Mouse (Mus musculus) embryonic facial prominence, embryonic 14.5 days (tissue): ENCODE data around the gene AY358078. TPM values are rescaled to one million over a fixed set of nuclear protein-coding genes. Genes with fewer than 3 reads are reported as not detected.
"Not testable (repeated sequence)": the region's sequence is repeated elsewhere in the genome, so short reads cannot be mapped to it uniquely, and the experiment has no call there.

Experiments
- ATAC-seq: fragments of 200-750 bp; cut with Nextera tagmentation; 2 replicates; pipeline ENCODE4 v1.8.0; 2017; ENCODE audit warnings: low read depth, moderate number of reproducible peaks, moderate TSS enrichment
- DNase-seq: peaks from one replicate; pipeline ENCODE4 v3.0.0-alpha.2; 2015; ENCODE audit warnings: low spot score
- H3K27ac ChIP-seq: fragments of 300-500 bp; sonication (generic); replicated peaks from 2 replicates; pipeline ENCODE4 v1.5.1; 2014; ENCODE audit warnings: low read depth, mild to moderate bottlenecking, low read length, moderate library complexity
- H3K27me3 ChIP-seq: fragments of 300-500 bp; sonication (generic); replicated peaks from 2 replicates; pipeline ENCODE4 v1.6.1; 2014; ENCODE audit warnings: low read length; ENCODE audit not compliant: control insufficient read depth, insufficient read depth
- H3K36me3 ChIP-seq: fragments of 300-500 bp; sonication (generic); 2 replicates; pipeline ENCODE4 v1.6.1; 2014; ENCODE audit warnings: low read length, mixed read lengths; ENCODE audit not compliant: control insufficient read depth, insufficient read depth
- H3K4me1 ChIP-seq: fragments of 300-500 bp; sonication (generic); 2 replicates; pipeline ENCODE4 v1.6.1; 2014; ENCODE audit warnings: antibody characterized with exemption, low read length; ENCODE audit not compliant: control insufficient read depth, insufficient read depth
- H3K4me2 ChIP-seq: fragments of 300-500 bp; sonication (generic); 2 replicates; pipeline ENCODE4 v1.6.1; 2014; ENCODE audit warnings: low read depth, mild to moderate bottlenecking, low read length, moderate library complexity, mixed read lengths
- H3K4me3 ChIP-seq: fragments of 300-500 bp; sonication (generic); 2 replicates; pipeline ENCODE4 v1.5.1; 2014; ENCODE audit warnings: low read depth, mild to moderate bottlenecking, low read length
- H3K9ac ChIP-seq: fragments of 300-500 bp; sonication (generic); 2 replicates; pipeline ENCODE4 v1.6.1; 2014; ENCODE audit warnings: low read depth, mild to moderate bottlenecking, low read length, moderate library complexity, mixed read lengths
- H3K9me3 ChIP-seq: fragments of 300-500 bp; sonication (generic); 2 replicates; pipeline ENCODE4 v1.6.1; 2016; ENCODE audit warnings: low read length; ENCODE audit not compliant: control insufficient read depth
- WGBS: fragments of 180-500 bp; shearing (Covaris S2); extraction: QIAGEN DNeasy Blood & Tissue Kit; methylation state at CpG from one replicate; pipeline ENCODE4 v1.1.7; 2014; 5-methylcytosine and 5-hydroxymethylcytosine counted together
- polyA plus RNA-seq: library from polyadenylated mRNA; unstranded; fragments of >200 nt; fragmentation: Nextera tagmentation; extraction: Ambion mirVana; gene quantifications from 2 replicates; pipeline ENCODE4 v1.2.1, GENCODE M21; 2014

AY358078 gene
- polyA plus RNA-seq = not detected in 2 replicates

DNA sequence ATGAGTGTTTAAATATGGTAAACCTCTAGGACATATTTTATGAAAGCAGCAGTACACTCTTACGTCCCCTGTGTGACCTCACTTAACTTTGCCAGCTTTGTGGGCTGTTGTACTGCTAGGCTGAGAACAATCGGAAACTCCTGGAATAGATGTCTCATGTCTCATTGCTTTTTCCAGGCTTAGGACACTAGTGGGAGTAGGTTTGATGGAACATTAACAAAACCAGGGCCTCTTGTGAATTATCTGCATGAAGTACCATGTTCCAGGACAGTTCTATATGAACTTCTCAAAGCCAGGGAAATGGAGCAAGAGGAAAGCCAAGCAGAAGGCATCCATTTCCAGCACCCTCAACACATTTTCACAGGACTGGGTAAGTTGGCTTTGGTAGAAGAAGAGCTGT is at the start of gene AY358078:
Gene AY358078, plus strand, starts transcription at position 301 of the 400 bp plus-strand sequence.
- Histone ChIP-seq H3K27me3 (no peaks in the 10 kb centered on the region), H3K36me3 (no peaks in the 10 kb centered on the region), H3K27ac (no peak within 1 kb of the TSS), H3K4me2 (no peak within 1 kb of the TSS), H3K9ac (no peak within 1 kb of the TSS), H3K4me3 (no peak within 1 kb of the TSS), H3K9me3 (no peaks in the 10 kb centered on the region), H3K4me1 (no peaks in the 10 kb centered on the region)
- WGBS = 83% methylated on average over 2 of the region's 2 CpGs
- no peak for DNase-seq
- no peak for ATAC-seq

DNA sequence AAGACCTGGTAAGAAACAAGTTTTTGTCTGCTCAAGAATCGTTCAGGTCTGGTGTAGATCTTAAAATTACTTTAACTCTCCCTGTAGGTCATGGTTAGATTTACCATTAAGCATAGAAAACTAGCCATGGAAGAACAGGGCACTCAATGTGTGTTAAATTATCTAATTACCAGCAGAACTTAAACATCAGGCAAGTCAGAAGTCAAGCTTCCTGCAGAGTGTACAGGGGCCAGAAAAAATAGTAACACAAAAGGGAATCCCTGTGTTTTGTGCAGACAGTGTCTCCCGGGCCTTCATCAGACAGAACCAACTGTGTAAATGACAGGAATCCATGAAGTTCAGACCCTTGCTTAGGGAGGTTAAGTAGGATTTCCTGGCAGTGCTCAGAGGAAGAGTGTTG is 43.9 kb upstream of the AY358078 start:
- ATAC-seq (no peak), DNase-seq (no peak)
- no peaks in the 10 kb centered on the region for H3K36me3 ChIP-seq
- no peaks in the 10 kb centered on the region for H3K27me3 ChIP-seq
- H3K4me3 ChIP-seq = no peak overlapping the region
- WGBS = 19% methylated on average over 2 of the region's 2 CpGs
- no peak overlapping the region for H3K27ac ChIP-seq
- no peak overlapping the region for H3K4me2 ChIP-seq
- H3K9ac ChIP-seq = no peak overlapping the region
- H3K9me3 ChIP-seq = no peaks in the 10 kb centered on the region
- H3K4me1 ChIP-seq = no peaks in the 10 kb centered on the region

DNA sequence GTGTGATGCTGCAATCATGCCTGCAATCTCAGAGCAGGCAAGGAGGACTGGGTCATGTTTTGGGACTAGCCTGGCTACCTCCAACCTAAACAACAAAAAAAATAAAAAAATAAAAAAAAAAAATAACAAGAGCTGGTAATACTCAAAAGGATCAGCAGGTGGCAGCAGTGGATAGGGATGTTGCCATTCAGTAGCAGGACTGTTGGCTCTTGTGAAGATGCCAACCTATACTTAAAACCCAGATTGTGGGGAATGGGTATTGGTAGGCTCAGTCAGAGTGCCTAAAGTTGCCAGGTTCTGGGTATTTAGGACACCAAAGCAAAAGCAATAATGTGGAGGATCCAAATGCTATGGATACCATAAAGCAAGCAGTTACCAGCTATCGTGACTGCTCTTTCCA is 28.5 kb upstream of the AY358078 start:
- not testable (repeated sequence) for ATAC-seq, H3K27ac ChIP-seq, H3K9me3 ChIP-seq, H3K4me2 ChIP-seq, H3K4me3 ChIP-seq, H3K36me3 ChIP-seq, H3K9ac ChIP-seq, H3K4me1 ChIP-seq, H3K27me3 ChIP-seq
- WGBS = 83% methylated on average over 1 of the region's 1 CpGs
- peak; percentile 9 for DNase-seq

DNA sequence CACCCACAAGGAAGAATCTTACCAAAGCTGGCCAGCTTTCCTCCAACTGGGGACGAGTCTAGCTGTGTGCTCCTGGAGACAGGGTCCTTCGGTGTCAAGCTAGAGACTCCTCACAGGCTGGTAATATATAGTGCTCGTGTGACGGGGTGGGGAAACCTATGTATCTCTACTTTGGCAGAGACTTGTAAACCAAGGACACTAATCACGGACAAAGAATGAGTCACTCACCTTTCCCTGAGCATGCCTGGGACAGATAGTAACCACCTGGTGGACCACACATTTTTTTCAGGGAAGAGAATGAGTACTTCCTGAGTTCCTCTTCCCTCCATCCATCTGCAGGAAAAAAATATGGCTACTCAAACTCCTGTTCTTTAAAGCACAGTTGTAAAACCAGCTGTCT is 26.4 kb upstream of the AY358078 start, which contains the start of gene Ang4:
Gene Ang4, minus strand, starts transcription at position 101 of the 400 bp plus-strand sequence.
- Histone ChIP-seq H3K9me3 (no peaks in the 10 kb centered on the region), H3K9ac (no peak within 1 kb of the TSS), H3K4me2 (no peak within 1 kb of the TSS), H3K36me3 (no peaks in the 10 kb centered on the region), H3K27ac (no peak within 1 kb of the TSS), H3K27me3 (no peaks in the 10 kb centered on the region), H3K4me1 (no peaks in the 10 kb centered on the region), H3K4me3 (no peak within 1 kb of the TSS)
- ATAC-seq = no peak
- WGBS = 77% methylated on average over 5 of the region's 5 CpGs
- DNase-seq = no peak

DNA sequence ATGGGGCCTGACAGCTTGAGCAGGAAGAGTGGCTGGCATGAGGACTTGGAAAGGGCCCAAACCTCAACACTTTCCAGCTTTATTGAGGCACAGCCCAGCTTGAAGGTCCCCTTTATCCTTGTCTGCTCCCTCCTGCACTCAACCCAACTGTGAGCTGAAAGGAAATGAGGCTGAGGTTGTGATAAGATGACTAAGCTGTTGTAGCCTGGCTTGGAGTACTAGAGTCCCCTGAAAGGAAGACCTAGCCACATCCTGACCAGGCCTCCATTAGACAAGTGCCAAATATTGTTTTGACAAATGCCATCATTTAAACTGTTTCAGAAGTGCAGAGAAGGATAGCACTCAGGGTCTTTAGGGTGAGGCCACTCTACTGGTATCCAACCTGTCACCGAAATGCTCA is 22.1 kb upstream of the AY358078 start:
- 96% methylated on average over 1 of the region's 1 CpGs for WGBS
- no peaks in the 10 kb centered on the region for H3K4me1 ChIP-seq
- H3K27ac ChIP-seq = no peak overlapping the region
- no peak for ATAC-seq
- no peaks in the 10 kb centered on the region for H3K27me3 ChIP-seq
- no peak for DNase-seq
- no peak overlapping the region for H3K4me3 ChIP-seq
- no peak overlapping the region for H3K9ac ChIP-seq
- no peaks in the 10 kb centered on the region for H3K9me3 ChIP-seq
- H3K36me3 ChIP-seq = no peaks in the 10 kb centered on the region
- H3K4me2 ChIP-seq = no peak overlapping the region

DNA sequence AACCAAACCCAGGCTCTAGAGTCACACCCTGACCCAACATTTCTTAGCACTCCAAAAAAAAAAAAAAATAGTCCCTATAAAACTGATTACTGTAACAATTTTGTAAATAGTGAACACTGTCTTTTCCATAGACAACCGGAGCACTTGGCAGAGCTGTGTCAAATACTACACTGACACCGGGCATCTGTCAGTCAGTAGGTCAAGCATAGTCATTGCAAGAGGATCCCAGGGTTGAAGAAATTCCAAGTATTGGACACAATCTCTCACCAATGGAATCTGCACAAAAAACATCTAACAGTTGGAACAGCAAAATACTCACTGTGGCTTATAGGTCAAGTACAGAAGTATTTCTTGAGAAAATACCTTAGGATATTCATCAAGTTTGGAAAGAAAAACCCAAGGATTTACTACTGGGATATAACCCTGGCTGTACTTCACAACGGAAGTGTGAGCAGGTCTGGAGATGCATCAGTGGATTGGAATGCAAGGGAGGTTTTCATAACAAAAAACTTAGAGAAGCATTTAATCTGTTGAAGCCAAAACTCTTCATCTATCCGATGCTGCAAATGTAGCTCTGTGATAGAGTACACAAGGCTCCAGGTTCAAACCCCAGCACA is 20.9 kb upstream of the AY358078 start:
- Histone ChIP-seq H3K4me1 (no peaks in the 10 kb centered on the region), H3K4me2 (no peak overlapping the region), H3K27ac (no peak overlapping the region), H3K9ac (no peak overlapping the region), H3K4me3 (no peak overlapping the region), H3K36me3 (no peaks in the 10 kb centered on the region), H3K9me3 (no peaks in the 10 kb centered on the region), H3K27me3 (no peaks in the 10 kb centered on the region)
- ATAC-seq (no peak), DNase-seq (no peak)
- 73% methylated on average over 4 of the region's 4 CpGs for WGBS

DNA sequence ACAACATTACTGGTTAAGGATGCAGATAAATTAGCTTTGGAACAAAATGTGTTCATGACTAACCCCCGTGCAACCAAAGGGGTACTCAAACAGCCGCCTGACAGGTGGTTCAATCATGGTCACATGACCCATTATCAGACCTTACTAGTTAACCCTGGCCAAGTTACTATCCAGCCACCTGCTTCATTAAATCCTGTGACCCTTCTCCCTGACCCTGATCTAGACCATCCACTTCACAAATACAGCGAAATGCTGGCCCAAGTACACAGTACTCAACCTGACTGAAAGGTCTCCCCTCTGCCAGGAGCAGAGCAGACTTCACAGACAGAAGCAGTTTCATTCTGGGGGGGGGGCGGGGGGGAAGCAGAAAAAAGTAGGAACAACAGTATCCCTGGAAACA is 13.5 kb upstream of the AY358078 start:
- Histone ChIP-seq H3K4me1 (no peaks in the 10 kb centered on the region), H3K9me3 (no peaks in the 10 kb centered on the region), H3K27ac (no peak overlapping the region), H3K27me3 (no peaks in the 10 kb centered on the region), H3K4me3 (no peak overlapping the region), H3K36me3 (no peaks in the 10 kb centered on the region), H3K9ac (no peak overlapping the region), H3K4me2 (no peak overlapping the region)
- WGBS = 61% methylated on average over 4 of the region's 4 CpGs
- ATAC-seq (no peak), DNase-seq (no peak)

DNA sequence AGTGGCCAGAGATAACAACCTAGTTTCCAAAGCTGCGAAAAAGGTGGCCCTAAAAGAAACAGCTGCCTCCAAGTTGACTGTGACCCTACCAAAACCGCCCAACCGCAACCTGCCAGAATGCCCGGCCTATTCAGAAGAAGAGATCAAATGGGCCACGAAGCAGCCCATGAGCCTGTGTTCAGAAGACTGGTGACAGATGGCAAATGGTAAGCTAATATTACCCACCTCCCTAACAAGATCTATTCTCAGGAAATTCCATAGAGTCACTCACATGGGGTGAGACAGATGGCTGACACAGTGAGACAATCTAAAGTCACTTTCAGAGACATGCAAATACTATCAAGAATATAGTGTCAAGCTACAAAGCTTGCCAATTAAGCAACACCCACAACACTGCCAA is 12.8 kb upstream of the AY358078 start:
- Histone ChIP-seq H3K27me3 (no peaks in the 10 kb centered on the region), H3K27ac (no peak overlapping the region), H3K9ac (no peak overlapping the region), H3K4me2 (no peak overlapping the region), H3K36me3 (no peaks in the 10 kb centered on the region), H3K4me1 (no peaks in the 10 kb centered on the region), H3K4me3 (no peak overlapping the region), H3K9me3 (no peaks in the 10 kb centered on the region)
- WGBS = 84% methylated on average over 5 of the region's 5 CpGs
- ATAC-seq = peak; percentile 63; the same call in 1 of the 2 replicates
- peak; percentile 17 for DNase-seq

DNA sequence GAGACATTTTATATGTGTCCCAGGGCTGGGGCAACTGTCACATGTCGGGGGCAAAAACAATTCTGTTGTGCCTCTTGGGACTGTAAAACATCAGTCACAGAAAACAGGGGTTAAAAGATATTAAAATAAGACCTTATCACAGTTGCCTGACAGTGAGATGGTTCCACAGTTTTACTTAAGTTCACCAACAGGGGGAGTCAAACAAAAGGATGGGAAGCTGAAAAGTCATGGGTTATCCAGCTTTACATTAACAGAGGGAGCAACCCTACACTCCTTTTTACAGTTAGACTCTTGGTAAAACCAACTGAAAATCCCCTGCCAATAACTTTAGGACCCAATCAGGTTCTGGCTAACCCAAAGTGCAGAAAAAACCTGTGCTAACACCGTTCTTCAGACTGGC is 10.7 kb upstream of the AY358078 start:
- ATAC-seq (no peak), DNase-seq (no peak)
- no peak overlapping the region for H3K4me2 ChIP-seq
- H3K4me1 ChIP-seq = no peaks in the 10 kb centered on the region
- 80% methylated on average over 2 of the region's 2 CpGs for WGBS
- H3K4me3 ChIP-seq = no peak overlapping the region
- H3K27ac ChIP-seq = no peak overlapping the region
- H3K9me3 ChIP-seq = no peaks in the 10 kb centered on the region
- no peaks in the 10 kb centered on the region for H3K36me3 ChIP-seq
- no peaks in the 10 kb centered on the region for H3K27me3 ChIP-seq
- no peak overlapping the region for H3K9ac ChIP-seq
